Mouse (Mus musculus): ENCODE results near the gene Rarg. TPM values are rescaled to one million over a fixed set of nuclear protein-coding genes. Genes with fewer than 3 reads are reported as not detected.

Rarg gene
- total and polyA plus RNA-seq, 3 experiments, result 0.39 to 5.8 TPM; not detected in 1

- Histone ChIP-seq H3K9me3 (replicated peaks; ENCODE audit: insufficient read depth, low read length) (no peaks in the 10 kb centered on the region), H3K4me3 (ENCODE audit: control insufficient read depth in 1 of 2, insufficient read depth in 1 of 2, low read depth in 2 of 2, low read length in 2 of 2) (peak overlapping the region; percentile 45 to 66; a peak in 2 of 4 replicates), H3K79me2 (ENCODE audit: control insufficient read depth, insufficient read depth, low read length, poor library complexity) (no peaks in the 10 kb centered on the region; the same call in 1 of the 2 replicates), H3K9ac (ENCODE audit: control insufficient read depth, low read depth, low read length, poor library complexity, severe bottlenecking) (peak overlapping the region; percentile 58; the same call in 1 of the 2 replicates), H3K36me3 (ENCODE audit: control insufficient read depth in 1 of 2, insufficient read depth in 2 of 2, low read length in 2 of 2) (peaks cover 0 to 5% of the 10 kb centered on the region in 2 experiments; a peak in 2 of 4 replicates), H3K4me1 (ENCODE audit: control insufficient read depth in 1 of 2, insufficient read depth in 2 of 2, low read length in 2 of 2) (peaks cover 5 to 24% of the 10 kb centered on the region in 2 experiments), H3K27me3 (ENCODE audit: control insufficient read depth in 1 of 2, insufficient read depth in 2 of 2, low read length in 2 of 2) (peaks cover 26 to 40% of the 10 kb centered on the region in 2 experiments), H3K27ac (ENCODE audit: control insufficient read depth, low read depth, low read length) (no peak overlapping the region)
- DNase-seq (ENCODE audit: low read depth, low spot score), result no peak
- peak; percentile 59 for TF ChIP-seq ZNF384 (IDR thresholded peaks at IDR 0.05; ENCODE audit: low read depth, low read length)
- TF ChIP-seq EP300 (IDR thresholded peaks at IDR 0.05; ENCODE audit: low read depth in 1 of 2, low read length in 2 of 2), result no peak
Observed at GRCm38 (mm10) chr15:102248131-102248811, 9.0 kb downstream of the Rarg start.

GRCm38 (mm10) chr15:102247252-102248130, 9.8 kb downstream of the Rarg start:
- peaks cover 0 to 7% of the 10 kb centered on the region in 2 experiments; a peak in 2 of 4 replicates for H3K36me3 ChIP-seq (ENCODE audit: control insufficient read depth in 1 of 2, insufficient read depth in 2 of 2, low read length in 2 of 2)
- peak; percentile 45 for DNase-seq (ENCODE audit: low read depth, low spot score)
- H3K9me3 ChIP-seq (replicated peaks; ENCODE audit: insufficient read depth, low read length), result no peaks in the 10 kb centered on the region
- H3K4me1 ChIP-seq (ENCODE audit: control insufficient read depth in 1 of 2, insufficient read depth in 2 of 2, low read length in 2 of 2), result peaks cover 5 to 28% of the 10 kb centered on the region in 2 experiments
- peak; percentile 33; the same call in 1 of the 2 replicates for TF ChIP-seq HCFC1 (IDR thresholded peaks at IDR 0.05; ENCODE audit: low read depth, low read length)
- no peak for TF ChIP-seq USF2 (IDR thresholded peaks at IDR 0.05; ENCODE audit: borderline replicate concordance in 1 of 2, insufficient read depth in 1 of 2, low read depth in 1 of 2, low read length in 2 of 2)
- TF ChIP-seq RCOR1 (IDR thresholded peaks at IDR 0.05; ENCODE audit: low read depth, low read length), result no peak
- TF ChIP-seq EP300 (IDR thresholded peaks at IDR 0.05; ENCODE audit: low read depth in 1 of 2, low read length in 2 of 2), result no peak
- TF ChIP-seq POLR2AphosphoS5 (IDR thresholded peaks at IDR 0.05; ENCODE audit: borderline replicate concordance, low read depth, low read length), result no peak
- TF ChIP-seq NELFE (IDR thresholded peaks at IDR 0.05; ENCODE audit: low read depth, low read length), result no peak
- no peak for TF ChIP-seq ELF1 (IDR thresholded peaks at IDR 0.05; ENCODE audit: low read depth, low read length)
- TF ChIP-seq GATA1 (IDR thresholded peaks at IDR 0.05; ENCODE audit: low read depth, low read length), result no peak
- no peak for TF ChIP-seq BHLHE40 (IDR thresholded peaks at IDR 0.05; ENCODE audit: borderline replicate concordance, low read depth, low read length)
- no peak for TF ChIP-seq ZNF384 (IDR thresholded peaks at IDR 0.05; ENCODE audit: low read depth, low read length)
- TF ChIP-seq POLR2A (IDR thresholded peaks at IDR 0.05; ENCODE audit: control insufficient read depth in 1 of 2, insufficient read depth in 1 of 2, low read depth in 1 of 2, low read length in 2 of 2, poor library complexity in 1 of 2), result no peak; a peak in 1 of 4 replicates
- TF ChIP-seq MAX (IDR thresholded peaks at IDR 0.05; ENCODE audit: low read length), result no peak
- TF ChIP-seq MAZ (IDR thresholded peaks at IDR 0.05; ENCODE audit: low read depth, low read length), result peak; percentile 87
- no peak for TF ChIP-seq ZC3H11A (IDR thresholded peaks at IDR 0.05; ENCODE audit: low read depth, low read length)
- no peak for TF ChIP-seq MEF2A (IDR thresholded peaks at IDR 0.05; ENCODE audit: extremely low read depth, insufficient replicate concordance, low read depth, low read length, poor library complexity, severe bottlenecking)
- no peak for TF ChIP-seq ETS1 (IDR thresholded peaks at IDR 0.05; ENCODE audit: low read depth, low read length)
- TF ChIP-seq CTCF (IDR thresholded peaks at IDR 0.05 in 2 of 3, conservative IDR thresholded peaks at IDR 0.05 in 1 of 3; ENCODE audit: control insufficient read depth in 1 of 3, insufficient read depth in 1 of 3, low read depth in 2 of 3, low read length in 3 of 3, poor library complexity in 1 of 3, severe bottlenecking in 1 of 3), result no peak
- no peak for TF ChIP-seq MYB (IDR thresholded peaks at IDR 0.05; ENCODE audit: low read depth, low read length)
- TF ChIP-seq TBP (IDR thresholded peaks at IDR 0.05; ENCODE audit: low read depth, low read length), result no peak
- no peak for TF ChIP-seq POLR2AphosphoS2 (IDR thresholded peaks at IDR 0.05; ENCODE audit: low read length)
- no peak for TF ChIP-seq CHD2 (IDR thresholded peaks at IDR 0.05; ENCODE audit: low read length)
- TF ChIP-seq JUND (IDR thresholded peaks at IDR 0.05; ENCODE audit: low read depth, low read length), result no peak
- no peak for TF ChIP-seq USF1 (IDR thresholded peaks at IDR 0.05; ENCODE audit: low read depth, low read length)
- TF ChIP-seq UBTF (IDR thresholded peaks at IDR 0.05; ENCODE audit: borderline replicate concordance, insufficient read depth, low read depth, low read length), result 0 out of 2 replicates have a peak, but pooled peaks have one; percentile 86
- no peak for TF ChIP-seq TAL1 (IDR thresholded peaks at IDR 0.05; ENCODE audit: low read length)
- no peak for TF ChIP-seq MAFK (IDR thresholded peaks at IDR 0.05; ENCODE audit: borderline replicate concordance, low read depth, low read length)
- peaks cover 23 to 32% of the 10 kb centered on the region in 2 experiments for H3K27me3 ChIP-seq (ENCODE audit: control insufficient read depth in 1 of 2, insufficient read depth in 2 of 2, low read length in 2 of 2)
- peak overlapping the region; percentile 67 to 79 for H3K4me3 ChIP-seq (ENCODE audit: control insufficient read depth in 1 of 2, insufficient read depth in 1 of 2, low read depth in 2 of 2, low read length in 2 of 2)
- no peaks in the 10 kb centered on the region; the same call in 1 of the 2 replicates for H3K79me2 ChIP-seq (ENCODE audit: control insufficient read depth, insufficient read depth, low read length, poor library complexity)
- H3K9ac ChIP-seq (ENCODE audit: control insufficient read depth, low read depth, low read length, poor library complexity, severe bottlenecking), result peak overlapping the region; percentile 63
- 0 out of 2 replicates have a peak overlapping the region, but pooled peaks have one; percentile 15 for H3K27ac ChIP-seq (ENCODE audit: control insufficient read depth, low read depth, low read length)

All from MEL (cell line).